Mouse (Mus musculus) liver, adult 2 months (tissue): ENCODE data around the gene Dnajc11. TPM values are rescaled to one million over a fixed set of nuclear protein-coding genes. Genes with fewer than 3 reads are reported as not detected.

Source experiments
- DNase-seq: peaks from one replicate; pipeline ENCODE4 v3.0.0-alpha.2; 2011; ENCODE audit warnings: low read depth, low spot score; ENCODE audit errors: extremely low read depth
- H3K27ac ChIP-seq: fragments of 200-500 bp; replicated peaks from 2 replicates; pipeline ENCODE4 v1.5.1; 2012; ENCODE audit warnings: low read depth, mild to moderate bottlenecking, control low read depth, inconsistent platforms, low read length; ENCODE audit not compliant: insufficient read depth
- H3K27me3 ChIP-seq: fragments of 200-500 bp; 2 replicates; pipeline ENCODE4 v1.6.1; 2012; ENCODE audit warnings: mild to moderate bottlenecking, moderate library complexity, low read length, inconsistent platforms; ENCODE audit not compliant: control insufficient read depth, insufficient read depth
- H3K36me3 ChIP-seq: fragments of 200-500 bp; 2 replicates; pipeline ENCODE4 v1.6.1; 2012; ENCODE audit warnings: low read length, inconsistent platforms; ENCODE audit not compliant: control insufficient read depth, insufficient read depth
- H3K4me1 ChIP-seq: fragments of 200-500 bp; 2 replicates; pipeline ENCODE4 v1.6.1; 2011; ENCODE audit warnings: low read length; ENCODE audit not compliant: control insufficient read depth, insufficient read depth
- H3K4me3 ChIP-seq: fragments of 200-500 bp; 2 replicates; pipeline ENCODE4 v1.5.1; 2011; ENCODE audit warnings: low read depth, mild to moderate bottlenecking, control low read depth, low read length, moderate library complexity; ENCODE audit not compliant: insufficient read depth
- H3K79me2 ChIP-seq: fragments of 200-500 bp; 2 replicates; pipeline ENCODE4 v1.6.1; 2012; ENCODE audit warnings: inconsistent platforms, mild to moderate bottlenecking, low read length, moderate library complexity; ENCODE audit not compliant: control insufficient read depth, insufficient read depth
- H3K9ac ChIP-seq: fragments of 200-500 bp; 2 replicates; pipeline ENCODE4 v1.6.1; 2012; ENCODE audit warnings: low read depth, mild to moderate bottlenecking, control low read depth, inconsistent platforms, low read length
- CTCF ChIP-seq: fragments of 200-500 bp; IDR thresholded peaks from 2 replicates; pipeline ENCODE4 v1.5.1; 2011; ENCODE audit warnings: low read depth, low read length, control low read depth
- POLR2A ChIP-seq: fragments of 200-500 bp; IDR thresholded peaks from 2 replicates; pipeline ENCODE4 v1.6.1; 2011; ENCODE audit warnings: low read length, control low read depth; ENCODE audit not compliant: insufficient read depth; ENCODE audit errors: extremely low read depth
- WGBS: fragments of 180-500 bp; shearing (Covaris S2); methylation state at CpG from one replicate; pipeline ENCODE4 v1.1.7; 2018; 5-methylcytosine and 5-hydroxymethylcytosine counted together
- polyA plus RNA-seq: library from polyadenylated mRNA; depleted of rRNA; stranded (reverse); fragments of >200 nt; gene quantifications from 2 replicates; pipeline ENCODE4 v1.2.3, GENCODE M21; 2012
- total RNA-seq: library from RNA; depleted of rRNA; stranded (reverse); fragments of >200 nt; gene quantifications from 2 replicates; pipeline ENCODE4 v1.2.3, GENCODE M21; 2014

The Dnajc11 gene
- total and polyA plus RNA-seq, 2 experiments = 23.9 to 52.6 TPM

DNA sequence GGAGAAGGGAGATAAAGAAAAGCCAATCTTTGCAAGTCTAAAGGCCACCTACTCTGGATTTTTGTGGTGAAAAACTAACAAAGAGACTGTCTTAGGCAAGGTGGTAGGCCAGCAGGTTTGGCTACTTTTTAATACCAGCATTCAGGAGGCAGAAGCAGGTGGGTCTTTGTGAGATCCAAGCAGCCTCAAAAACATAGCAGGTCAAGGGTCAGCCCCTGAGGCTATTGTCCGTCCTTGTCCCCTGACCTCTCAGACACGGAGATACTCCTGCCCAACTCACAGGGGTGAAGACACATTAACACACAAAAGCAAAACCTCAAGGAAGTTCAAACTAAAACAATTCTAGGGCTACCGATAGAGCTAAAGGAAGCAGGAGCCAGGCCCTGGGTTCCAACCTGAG lies 73.3 kb downstream of the Dnajc11 start:
- no peak overlapping the region for H3K4me3 ChIP-seq
- DNase-seq = no peak
- WGBS = 45% methylated on average over 3 of the region's 3 CpGs
- H3K4me1 ChIP-seq = peaks cover 7% of the 10 kb centered on the region
- TF ChIP-seq POLR2A (no peak), CTCF (no peak)
- H3K27ac ChIP-seq = no peak overlapping the region
- H3K27me3 ChIP-seq = no peaks in the 10 kb centered on the region
- no peaks in the 10 kb centered on the region for H3K36me3 ChIP-seq
- peaks cover 9% of the 10 kb centered on the region; the same call in 1 of the 2 replicates for H3K79me2 ChIP-seq
- no peak overlapping the region for H3K9ac ChIP-seq

GRCm38 (mm10) chr4:152007481-152008147 lies 74.1 kb downstream of the Dnajc11 start:
- Histone ChIP-seq H3K4me3 (no peak overlapping the region), H3K4me1 (peaks cover 14% of the 10 kb centered on the region), H3K36me3 (no peaks in the 10 kb centered on the region), H3K27ac (no peak overlapping the region), H3K27me3 (no peaks in the 10 kb centered on the region), H3K79me2 (peaks cover 16% of the 10 kb centered on the region), H3K9ac (peak overlapping the region; percentile 70; the same call in 1 of the 2 replicates)
- 52% methylated on average over 8 of the region's 8 CpGs for WGBS
- no peak for DNase-seq
- TF ChIP-seq CTCF (no peak), POLR2A (no peak)

DNA sequence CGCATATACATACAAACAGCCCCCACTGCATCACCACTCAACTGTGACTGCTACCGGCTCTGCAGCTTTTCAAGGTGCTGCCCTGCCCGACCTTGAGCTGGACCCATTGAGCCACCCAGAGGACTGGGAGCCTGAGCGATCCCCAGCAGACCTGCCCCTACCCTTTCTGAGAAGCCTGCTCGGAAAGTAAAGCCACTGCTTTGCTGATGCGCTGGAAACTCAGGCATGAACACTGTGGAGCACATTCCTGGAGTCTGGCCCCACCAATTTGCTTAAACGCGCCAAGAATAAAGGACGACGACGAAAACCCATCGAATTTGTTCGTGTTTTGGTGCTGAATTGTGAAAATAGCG lies 74.6 kb downstream of the Dnajc11 start:
- 1% methylated on average over 14 of the region's 14 CpGs for WGBS
- H3K4me1 ChIP-seq = peaks cover 18% of the 10 kb centered on the region
- no peak for DNase-seq

DNA sequence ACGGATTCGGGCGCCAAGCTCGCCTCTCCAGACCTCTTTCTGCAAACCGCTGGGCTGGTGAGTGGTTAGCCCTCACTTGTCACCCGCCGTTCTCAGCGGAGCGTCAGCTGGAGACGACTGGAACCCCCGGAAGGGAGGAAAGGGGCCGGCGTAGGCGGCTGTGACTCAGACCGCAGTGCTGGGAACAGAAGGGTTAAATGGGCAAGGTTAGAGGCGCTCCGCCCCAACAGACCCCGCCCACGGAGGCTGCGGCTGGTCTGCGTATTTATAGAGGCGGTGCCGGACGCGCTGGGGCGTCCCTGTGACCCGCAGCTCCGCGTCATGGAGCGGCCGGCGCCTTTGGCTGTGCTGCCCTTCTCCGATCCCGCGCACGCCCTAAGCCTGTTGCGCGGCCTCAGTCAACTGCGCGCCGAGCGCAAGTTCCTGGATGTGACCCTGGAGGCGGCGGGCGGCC lies 75.2 kb downstream of the Dnajc11 start, which contains the start of gene Klhl21:
TSS of gene Klhl21 (plus strand) at position 182 of the 454 bp plus-strand sequence.
- under 1% methylated on average over 45 of the region's 45 CpGs for WGBS
- peaks cover 18% of the 10 kb centered on the region for H3K4me1 ChIP-seq
- TF ChIP-seq CTCF = no peak
- TF ChIP-seq POLR2A = peak; percentile 97

More for the DNA sequence above, 74.6 kb downstream of the Dnajc11 start:
- Histone ChIP-seq H3K27me3 (no peaks in the 10 kb centered on the region), H3K27ac (peak overlapping the region; percentile 71), H3K4me3 (peak overlapping the region; percentile 61), H3K36me3 (no peaks in the 10 kb centered on the region), H3K79me2 (peaks cover 16% of the 10 kb centered on the region), H3K9ac (peak overlapping the region; percentile 70)
- TF ChIP-seq POLR2A = no peak
- TF ChIP-seq CTCF = no peak

DNA sequence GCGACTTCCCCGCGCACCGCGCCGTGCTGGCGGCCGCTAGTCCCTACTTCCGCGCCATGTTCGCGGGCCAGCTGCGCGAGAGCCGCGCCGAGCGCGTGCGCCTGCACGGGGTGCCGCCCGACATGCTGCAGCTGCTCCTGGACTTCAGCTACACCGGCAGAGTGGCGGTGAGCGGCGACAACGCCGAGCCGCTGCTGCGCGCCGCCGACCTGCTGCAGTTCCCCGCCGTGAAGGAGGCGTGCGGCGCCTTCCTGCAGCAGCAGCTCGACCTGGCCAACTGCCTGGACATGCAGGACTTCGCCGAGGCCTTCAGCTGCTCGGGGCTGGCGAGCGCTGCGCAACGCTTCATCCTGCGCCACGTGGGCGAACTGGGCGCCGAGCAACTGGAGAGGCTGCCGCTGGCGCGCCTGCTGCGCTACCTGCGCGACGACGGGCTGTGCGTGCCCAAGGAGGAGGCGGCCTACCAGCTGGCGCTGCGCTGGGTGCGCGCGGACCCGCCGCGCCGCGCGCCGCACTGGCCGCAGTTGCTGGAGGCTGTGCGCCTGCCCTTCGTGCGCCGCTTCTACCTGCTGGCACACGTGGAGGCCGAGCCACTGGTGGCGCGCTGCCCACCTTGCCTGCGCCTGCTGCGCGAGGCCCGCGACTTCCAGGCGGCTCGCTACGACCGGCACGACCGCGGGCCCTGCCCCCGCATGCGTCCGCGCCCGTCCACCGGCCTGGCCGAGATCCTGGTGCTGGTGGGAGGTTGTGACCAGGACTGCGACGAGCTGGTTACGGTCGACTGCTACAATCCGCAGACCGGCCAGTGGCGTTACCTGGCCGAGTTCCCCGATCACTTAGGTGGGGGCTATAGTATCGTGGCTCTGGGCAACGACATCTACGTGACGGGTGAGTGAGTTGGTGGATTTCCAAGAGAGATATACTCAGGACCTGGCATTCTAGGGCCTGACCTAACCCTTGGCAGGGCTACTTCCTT lies 75.9 kb downstream of the Dnajc11 start:
- TF ChIP-seq POLR2A = no peak
- WGBS = under 1% methylated on average over 113 of the region's 115 CpGs
- Histone ChIP-seq H3K4me3 (peak overlapping the region; percentile 61), H3K36me3 (peaks cover 4% of the 10 kb centered on the region; the same call in 1 of the 2 replicates), H3K79me2 (peaks cover 16% of the 10 kb centered on the region), H3K27me3 (no peaks in the 10 kb centered on the region), H3K9ac (peak overlapping the region; percentile 93), H3K4me1 (peaks cover 24% of the 10 kb centered on the region), H3K27ac (peak overlapping the region; percentile 73)
- DNase-seq = peak; percentile 69

More for the DNA sequence above, 75.2 kb downstream of the Dnajc11 start, which contains the start of gene Klhl21:
- no peaks in the 10 kb centered on the region for H3K27me3 ChIP-seq
- H3K27ac ChIP-seq = peak within 1 kb of the TSS; percentile 73
- H3K36me3 ChIP-seq = no peaks in the 10 kb centered on the region
- DNase-seq = peak; percentile 76
- H3K4me3 ChIP-seq = peak within 1 kb of the TSS; percentile 61
- H3K79me2 ChIP-seq = peaks cover 16% of the 10 kb centered on the region
- peak within 1 kb of the TSS; percentile 93 for H3K9ac ChIP-seq
